Mouse (Mus musculus): Measurements from ENCODE around the gene Bcl9l.
"Not testable (repeated sequence)": the region's sequence is repeated elsewhere in the genome, so short reads cannot be mapped to it uniquely, and the experiment has no call there.

Gene Bcl9l

GRCm38 (mm10) chr9:44482552-44482951, at the start of gene Bcl9l:
Gene Bcl9l, plus strand, starts transcription at chr9:44482825.
- DNase-seq (ENCODE audit: low read depth, low spot score) = peak; percentile 98

DNA sequence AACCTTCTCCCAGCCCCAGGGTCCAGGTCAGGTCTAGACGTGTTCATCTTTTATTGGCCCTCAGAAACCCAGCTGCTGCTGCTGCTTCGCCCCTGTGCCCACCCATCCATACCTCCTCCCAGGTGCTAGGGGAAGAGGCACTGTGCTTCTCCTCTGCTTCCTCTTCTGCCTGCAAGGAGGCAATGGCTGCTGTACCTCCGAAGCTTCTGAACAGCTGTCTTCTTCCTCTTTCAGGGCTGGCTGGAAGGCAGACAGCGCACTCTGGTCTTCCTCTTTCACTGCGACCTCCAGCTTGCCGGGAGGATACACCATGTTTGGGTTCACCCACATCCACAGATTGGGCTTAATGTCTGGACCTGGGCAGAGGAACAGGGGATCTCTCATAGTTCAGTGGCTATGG, 46.9 kb upstream of the Bcl9l start:
- no peak for DNase-seq (ENCODE audit: low read depth, low spot score)

- peak; percentile 91 for DNase-seq (ENCODE audit: low read depth, low spot score)
Measured at GRCm38 (mm10) chr9:44440961-44441360, 41.7 kb upstream of the Bcl9l start, which contains the start of gene Foxr1. Gene Foxr1, minus strand, starts transcription at chr9:44441136.

GRCm38 (mm10) chr9:44444402-44445025, 38.1 kb upstream of the Bcl9l start:
- not testable (repeated sequence) for DNase-seq (ENCODE audit: low read depth, low spot score)

DNA sequence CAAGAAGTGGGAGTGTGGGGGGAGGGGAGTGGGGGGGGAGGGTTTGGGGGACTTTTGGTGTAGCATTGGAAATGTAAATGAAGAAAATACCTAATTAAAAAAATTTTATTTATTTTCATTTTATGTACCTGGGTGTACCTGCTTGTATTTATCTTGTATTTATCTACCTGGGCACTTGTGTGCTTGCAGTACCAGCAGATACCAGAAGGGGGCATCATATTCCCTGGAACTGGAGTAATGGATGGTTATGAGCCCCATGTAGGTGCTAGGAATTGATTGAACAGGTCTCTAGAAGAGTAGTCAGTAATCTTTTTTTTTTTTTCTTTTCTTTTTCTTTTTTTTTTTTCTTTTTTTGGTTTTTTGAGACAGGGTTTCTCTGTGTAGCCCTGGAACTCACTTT, 32.2 kb upstream of the Bcl9l start:
- peak; percentile 78 for DNase-seq (ENCODE audit: low read depth, low spot score)

DNA sequence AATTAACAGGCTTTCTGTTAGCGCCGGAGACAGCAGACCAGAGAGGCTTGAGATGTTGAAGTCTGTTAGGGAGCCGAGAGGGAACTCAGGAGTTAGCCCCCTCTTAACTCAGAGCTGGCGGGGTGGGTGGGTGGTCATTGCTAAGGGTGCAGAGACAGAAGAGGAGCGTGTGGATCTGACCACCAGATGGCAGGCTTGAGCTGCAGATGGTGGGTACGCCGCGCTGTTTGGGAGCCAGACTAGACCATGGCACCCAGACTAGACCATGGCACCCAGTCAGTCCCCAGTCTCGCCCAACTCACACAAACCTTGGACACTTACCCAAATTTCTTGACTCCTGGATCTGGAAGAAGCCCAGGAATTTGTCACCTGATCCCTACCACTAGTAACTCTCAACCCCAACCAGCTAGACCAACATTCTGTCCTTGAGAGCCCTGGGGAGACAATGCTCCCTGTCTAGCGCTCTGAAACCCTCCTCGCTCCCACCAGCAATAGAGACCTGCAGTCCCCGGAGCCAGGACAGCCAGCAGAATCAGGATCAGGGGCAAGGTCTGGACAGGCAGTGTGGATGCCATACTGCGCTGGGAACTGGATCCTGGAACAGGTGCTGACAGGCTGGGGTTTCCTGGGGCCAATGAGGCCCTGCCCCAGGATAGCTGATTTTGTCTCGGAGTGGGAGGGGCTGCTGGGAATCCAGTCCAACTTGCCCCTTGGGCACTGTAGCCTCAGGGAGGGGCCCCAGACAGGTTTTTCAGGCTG, 28.3 kb upstream of the Bcl9l start:
- DNase-seq (ENCODE audit: low read depth, low spot score) = peak; percentile 85

- peak; percentile 72 for DNase-seq (ENCODE audit: low read depth, low spot score)
Measured at GRCm38 (mm10) chr9:44454891-44455220, 27.8 kb upstream of the Bcl9l start, which contains the start of gene Upk2. Gene Upk2, minus strand, starts transcription at chr9:44454976.

DNA sequence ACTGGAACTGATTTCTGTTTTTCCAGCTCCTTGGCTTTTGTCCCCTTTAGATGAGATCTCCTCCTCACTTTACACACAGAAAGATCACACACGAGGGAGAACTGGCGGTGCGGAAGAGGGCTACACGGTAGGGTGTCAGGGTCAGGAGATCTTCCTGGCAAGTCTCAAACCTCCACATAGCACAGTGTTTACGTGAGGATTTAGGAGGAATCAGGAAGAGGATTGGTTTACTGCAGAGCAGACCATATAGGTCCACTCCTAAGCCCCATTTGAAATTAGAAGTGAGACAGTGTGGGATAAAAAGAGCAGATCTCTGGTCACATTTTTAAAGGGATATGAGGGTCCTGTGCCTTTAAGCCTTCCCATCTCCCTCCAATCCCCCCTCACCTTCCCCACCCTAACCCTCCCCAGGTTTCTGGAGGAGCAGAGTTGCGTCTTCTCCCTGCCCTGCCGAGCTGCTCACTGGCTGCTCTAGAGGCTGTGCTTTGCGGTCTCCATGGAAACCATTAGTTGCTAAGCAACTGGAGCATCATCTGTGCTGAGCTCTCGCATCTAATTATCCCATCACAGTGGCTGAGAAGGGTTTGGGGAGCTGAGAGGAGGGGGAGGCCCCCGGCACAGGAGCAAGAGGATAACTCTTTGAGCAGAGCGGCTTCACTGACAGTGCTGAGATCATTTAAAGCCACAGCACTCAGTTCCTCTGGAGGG, 25.4 kb upstream of the Bcl9l start:
- DNase-seq (ENCODE audit: low read depth, low spot score) = peak; percentile 85

GRCm38 (mm10) chr9:44461950-44462349, 20.7 kb upstream of the Bcl9l start:
- DNase-seq (ENCODE audit: low read depth, low spot score) = no peak

- no peak for DNase-seq (ENCODE audit: low read depth, low spot score)
Measured at GRCm38 (mm10) chr9:44468224-44468623, 14.4 kb upstream of the Bcl9l start.

GRCm38 (mm10) chr9:44468800-44469199, 13.8 kb upstream of the Bcl9l start:
- DNase-seq (ENCODE audit: low read depth, low spot score) = no peak

DNA sequence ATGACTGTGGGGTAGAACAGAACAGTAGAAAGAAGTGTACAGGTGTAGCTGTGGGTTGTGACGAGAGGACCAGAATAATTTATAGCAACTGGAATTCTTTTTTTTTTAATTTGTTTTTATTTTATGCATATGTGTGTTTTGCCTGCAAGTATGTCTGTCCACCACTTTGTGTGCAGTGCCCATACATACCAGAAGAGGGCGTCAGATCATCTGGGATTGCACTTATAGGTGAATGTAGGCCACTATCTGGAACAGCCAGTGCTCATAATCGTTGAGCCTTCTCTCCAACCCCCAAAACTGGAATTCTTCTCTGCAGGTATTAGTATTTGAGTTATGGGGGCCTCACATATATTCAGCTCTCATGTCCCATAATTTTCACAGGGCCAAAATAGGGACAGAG, 9.4 kb upstream of the Bcl9l start:
- DNase-seq (ENCODE audit: low read depth, low spot score) = no peak

- DNase-seq (ENCODE audit: low read depth, low spot score) = no peak
Measured at GRCm38 (mm10) chr9:44474327-44474726, 8.3 kb upstream of the Bcl9l start.

DNA sequence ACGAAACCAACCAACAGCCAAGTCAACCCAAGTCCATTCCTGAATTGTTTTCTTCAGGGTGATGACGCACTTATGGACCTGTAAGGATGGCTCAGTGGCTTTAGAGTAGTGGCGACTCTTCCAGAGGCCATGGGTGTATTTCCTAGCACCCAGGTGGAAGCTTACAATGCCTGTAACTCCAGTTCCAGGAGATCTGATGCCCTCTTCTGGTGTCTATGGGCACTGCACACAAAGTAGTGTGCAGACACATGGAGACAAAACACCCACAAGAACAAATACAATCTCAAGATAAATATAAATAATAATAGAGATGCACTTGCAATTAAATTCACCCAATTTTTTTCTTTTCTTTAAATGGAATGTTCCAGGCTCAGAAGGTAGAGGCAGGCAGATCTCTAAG, 6.7 kb upstream of the Bcl9l start:
- DNase-seq (ENCODE audit: low read depth, low spot score) = peak; percentile 66

- DNase-seq (ENCODE audit: low read depth, low spot score) = peak; percentile 83
Measured at GRCm38 (mm10) chr9:44477339-44478228, 5.0 kb upstream of the Bcl9l start.

DNA sequence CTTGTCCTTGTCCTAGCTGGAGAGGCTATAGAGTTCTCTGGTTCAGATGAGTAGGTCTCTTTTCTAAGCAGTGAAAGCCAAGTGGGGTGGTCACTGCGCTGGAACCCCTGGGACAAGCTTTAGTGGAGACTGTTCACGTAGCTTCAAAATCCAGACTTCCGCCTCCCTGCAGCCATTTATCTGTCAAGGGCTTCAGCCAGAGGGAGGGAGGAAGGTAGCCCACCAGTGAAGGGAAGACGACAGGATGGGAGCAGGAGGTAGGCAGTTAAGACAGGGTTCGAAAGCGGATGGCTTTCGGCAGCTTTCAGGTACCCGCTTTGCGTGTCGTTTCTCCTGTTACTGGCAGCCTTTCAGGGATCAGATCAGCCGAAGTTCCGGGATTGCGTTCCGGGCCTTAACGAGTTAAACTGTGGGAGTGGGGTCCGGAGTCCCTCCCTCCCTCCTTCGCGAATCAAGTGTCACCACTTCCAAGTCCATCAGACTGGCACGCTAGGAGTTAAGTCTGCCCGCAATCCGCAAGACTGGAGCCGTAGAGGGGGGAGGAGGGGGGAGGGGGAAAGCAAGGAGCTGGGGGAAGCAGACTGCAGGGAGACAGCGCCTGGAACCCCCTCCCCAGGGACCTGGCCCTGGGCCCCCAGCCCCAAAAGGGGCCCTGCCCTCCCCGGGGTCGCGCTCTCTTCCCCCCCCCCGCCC, 4.2 kb upstream of the Bcl9l start:
- peak; percentile 91 for DNase-seq (ENCODE audit: low read depth, low spot score)

DNA sequence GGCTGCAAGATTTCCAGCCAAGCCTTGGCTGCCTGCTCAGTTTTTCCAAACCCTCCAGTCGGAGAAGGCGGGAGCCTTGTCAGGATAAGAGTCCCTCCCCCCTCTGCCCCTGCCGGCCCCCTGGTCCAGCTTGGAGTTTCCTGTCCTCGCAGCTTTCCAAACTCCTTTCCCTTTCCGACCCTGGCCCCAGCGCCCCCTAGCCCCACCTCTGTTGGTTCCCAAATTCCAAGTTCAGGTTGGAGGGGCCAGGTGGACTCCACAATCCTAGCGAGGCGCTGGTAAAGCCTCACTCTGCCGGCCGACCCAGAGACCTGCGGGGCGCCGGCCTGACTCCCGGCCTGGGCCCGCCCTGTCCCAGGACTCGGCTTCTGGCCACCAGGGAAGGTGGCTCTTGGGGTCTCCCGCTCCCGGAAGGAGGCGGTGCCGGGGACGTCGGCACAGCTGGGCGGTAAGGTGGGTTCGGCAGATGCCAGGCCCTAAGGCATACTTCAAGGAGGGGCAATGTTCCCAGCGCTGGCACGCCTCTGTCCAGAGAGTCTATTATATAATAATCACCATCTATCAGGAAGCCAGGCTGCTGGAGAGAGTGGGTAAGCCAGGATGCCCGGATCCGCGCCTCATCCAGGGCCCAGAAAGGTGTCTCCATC, 3.5 kb upstream of the Bcl9l start:
- DNase-seq (ENCODE audit: low read depth, low spot score) = peak; percentile 91

- peak; percentile 95 for DNase-seq (ENCODE audit: low read depth, low spot score)
Measured at GRCm38 (mm10) chr9:44479628-44480428, 2.8 kb upstream of the Bcl9l start.

DNA sequence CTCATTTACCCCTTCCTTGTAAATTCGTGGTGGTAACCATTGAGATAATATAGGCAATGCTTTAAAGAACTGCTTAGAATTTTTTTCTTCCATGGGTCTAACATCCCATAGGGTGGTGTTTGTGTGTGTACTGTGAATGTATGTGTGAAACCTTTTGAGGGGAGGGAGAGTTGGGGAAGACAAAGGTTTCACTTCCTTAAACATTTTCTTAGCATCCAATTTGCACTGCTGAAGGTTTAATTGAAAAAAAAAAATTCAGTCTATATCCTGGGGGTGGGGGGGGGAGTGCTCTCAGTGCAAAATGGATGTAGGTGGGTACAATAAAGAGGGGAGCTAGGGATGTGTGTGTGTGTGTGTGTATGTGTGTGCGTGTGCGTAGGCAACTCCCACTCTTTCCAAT, 513 bp upstream of the Bcl9l start:
- DNase-seq (ENCODE audit: low read depth, low spot score) = no peak

GRCm38 (mm10) chr9:44483041-44483509, 450 bp downstream of the Bcl9l start:
- no peak for DNase-seq (ENCODE audit: low read depth, low spot score)
